Mouse (Mus musculus) adrenal gland, postnatal 4 days (tissue): Measurements from ENCODE around the gene Ddx42. TPM values are rescaled to one million over a fixed set of nuclear protein-coding genes. Genes with fewer than 3 reads are reported as not detected.
"Not testable (repeated sequence)": the region's sequence is repeated elsewhere in the genome, so short reads cannot be mapped to it uniquely, and the experiment has no call there.

Source experiments
- DNase-seq, 2 experiments: peaks; one replicate each; pipeline ENCODE4 v3.0.0; 2021 to 2022; ENCODE audit warnings: low spot score in 2 of 2, mixed read lengths in 2 of 2
- total RNA-seq, 2 experiments: library from RNA; stranded (reverse); gene quantifications; 2 replicates each; pipeline ENCODE4 v1.2.3; 2021

Ddx42 gene
- total RNA-seq, 2 experiments from 2014 or later = 74.4 to 76.2 TPM

DNA sequence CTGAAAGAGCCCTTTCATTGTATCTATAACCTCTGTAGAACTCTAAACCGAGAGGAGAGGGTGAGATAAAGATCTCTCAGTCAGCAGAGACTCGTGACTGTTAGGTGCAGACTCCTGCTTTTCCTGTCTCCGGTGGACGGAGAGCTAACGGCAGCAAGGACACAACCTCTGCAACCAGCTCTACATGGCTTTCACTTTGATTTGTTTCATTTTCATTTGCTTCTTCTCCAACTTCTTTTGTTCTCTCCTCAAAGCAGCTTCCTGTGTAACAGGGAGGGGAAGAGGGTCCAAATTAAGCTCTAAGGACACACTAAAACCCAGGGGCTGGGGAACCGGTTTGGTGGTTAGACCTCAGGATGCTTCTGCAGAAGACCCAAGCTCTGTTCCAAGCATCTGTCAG is 16.0 kb upstream of the Ddx42 start:
- DNase-seq = no peak

- DNase-seq = no peak
Measured at GRCm38 (mm10) chr11:106201337-106202122, 15.2 kb upstream of the Ddx42 start.

GRCm38 (mm10) chr11:106202123-106202465 is 14.6 kb upstream of the Ddx42 start, which contains the start of gene Strada:
Gene Strada (minus strand): TSS chr11:106202168.
- no peak for DNase-seq

- no peak for DNase-seq
Measured at GRCm38 (mm10) chr11:106212771-106213170, 4.0 kb upstream of the Ddx42 start.

DNA sequence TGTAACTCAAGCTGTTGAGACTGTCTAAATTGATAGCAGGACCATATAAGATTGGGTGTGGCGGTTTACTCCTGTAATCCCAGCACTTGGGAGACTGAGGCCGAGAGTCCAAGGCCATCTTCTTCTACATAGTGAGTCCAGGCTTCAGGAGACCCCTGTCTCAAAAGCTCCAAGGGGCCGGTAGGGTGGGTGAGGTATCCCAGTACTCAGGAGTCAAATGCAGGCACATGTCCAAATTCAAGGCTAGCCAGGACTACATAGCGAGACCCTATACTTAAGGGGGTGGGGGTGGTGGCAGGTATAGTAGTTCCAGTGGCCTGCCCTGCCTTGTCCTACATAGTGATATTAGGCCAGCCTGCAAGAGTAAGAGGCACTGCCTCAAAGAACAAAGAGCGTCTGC is 1.9 kb upstream of the Ddx42 start:
- no peak for DNase-seq

- DNase-seq = no peak
Measured at GRCm38 (mm10) chr11:106215450-106215859, 1.3 kb upstream of the Ddx42 start.

DNA sequence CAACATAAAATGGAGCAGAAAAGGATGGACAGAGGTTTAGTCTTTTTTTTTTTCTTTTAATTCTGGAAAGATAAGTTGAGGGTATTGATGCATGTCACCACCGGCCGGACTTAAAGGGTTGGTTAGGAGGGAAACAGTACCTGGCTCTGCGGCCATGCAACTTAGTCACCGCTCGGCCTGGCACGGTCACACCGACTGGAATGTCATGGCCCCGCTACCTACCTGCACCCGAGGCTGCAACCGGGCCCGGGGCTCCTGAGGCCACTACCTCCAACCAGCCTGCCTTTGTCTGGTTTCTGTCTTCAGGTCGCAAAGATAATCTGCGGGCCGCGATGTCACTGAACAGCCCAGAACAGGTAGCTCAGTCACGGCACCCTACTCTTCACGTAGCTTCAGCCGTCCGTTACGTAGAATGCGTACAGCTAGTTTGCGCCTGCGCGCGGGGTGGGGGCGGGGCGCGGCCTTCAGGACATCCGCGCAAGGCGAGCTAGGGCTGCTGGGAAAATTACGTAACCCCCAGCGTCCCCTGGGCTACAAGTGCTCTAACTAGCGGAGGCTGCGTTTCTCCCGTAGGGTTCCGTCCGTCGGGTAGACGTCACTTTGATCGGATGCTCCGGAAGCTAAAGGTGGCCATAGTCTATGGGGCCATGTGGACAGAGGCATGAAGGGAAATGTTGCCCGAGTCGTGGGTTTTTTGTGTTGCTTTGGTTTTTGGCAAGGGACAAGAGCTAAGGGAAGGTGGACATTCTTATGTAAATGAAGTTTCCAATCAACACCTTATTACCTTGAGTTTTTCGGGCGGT is 598 bp upstream of the Ddx42 start, which contains the start of gene Ccdc47:
Gene Ccdc47 (minus strand): TSS at position 418 of the 803 bp plus-strand sequence.
- DNase-seq = peak; percentile 71 to 89

GRCm38 (mm10) chr11:106220603-106221002 is 3.9 kb downstream of the Ddx42 start:
- no peak for DNase-seq

- not testable (repeated sequence) for DNase-seq
Measured at GRCm38 (mm10) chr11:106233978-106234377, 17.3 kb downstream of the Ddx42 start.

DNA sequence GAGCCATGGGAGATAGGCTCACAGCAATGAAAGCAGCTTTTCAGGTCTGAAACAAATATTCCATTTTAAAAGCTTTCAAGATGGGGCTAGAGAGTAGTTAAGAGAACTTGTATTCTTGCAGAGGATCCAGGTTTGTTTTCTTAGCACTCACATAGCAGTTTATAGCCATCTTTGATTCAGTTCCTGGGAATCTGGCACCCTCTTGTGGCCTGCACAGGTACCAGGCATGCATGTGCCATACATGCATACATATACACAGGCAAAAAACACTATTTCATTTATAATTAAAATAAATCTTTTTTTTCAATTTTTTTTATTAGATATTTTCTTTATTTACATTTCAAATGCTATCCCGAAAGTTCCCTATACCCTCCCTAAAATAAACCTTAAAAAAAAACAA is 30.1 kb downstream of the Ddx42 start:
- DNase-seq = no peak

GRCm38 (mm10) chr11:106249326-106249725 is 32.6 kb downstream of the Ddx42 start:
- no peak for DNase-seq

DNA sequence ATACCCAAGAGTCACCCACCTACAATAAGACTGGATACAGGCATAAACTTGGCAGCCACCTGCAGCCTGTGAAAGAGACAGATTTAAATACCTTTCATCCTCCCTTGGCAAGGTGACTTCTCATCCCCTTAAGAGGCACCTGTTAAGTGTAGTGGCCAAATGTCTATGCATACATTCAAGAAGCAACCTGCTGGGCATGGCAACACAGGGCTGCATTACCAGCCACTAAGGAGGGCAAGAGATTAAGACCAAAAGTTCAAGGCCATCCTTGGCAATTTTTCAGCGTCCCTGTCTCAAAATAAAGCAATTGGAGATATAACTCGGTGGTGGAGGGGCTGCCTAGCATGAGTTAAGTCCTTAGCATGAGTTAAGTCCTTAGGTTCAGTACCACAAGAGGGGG is 38.0 kb downstream of the Ddx42 start:
- no peak for DNase-seq

GRCm38 (mm10) chr11:106255174-106255573 is 38.4 kb downstream of the Ddx42 start:
- no peak for DNase-seq

GRCm38 (mm10) chr11:106255685-106256451 is 39.1 kb downstream of the Ddx42 start, which contains the start of the genes Ftsj3 and Psmc5:
Gene Ftsj3 (minus strand): TSS chr11:106256079.
Gene Psmc5 (plus strand): TSS chr11:106256154.
- DNase-seq = peak; percentile 95 to 99

DNA sequence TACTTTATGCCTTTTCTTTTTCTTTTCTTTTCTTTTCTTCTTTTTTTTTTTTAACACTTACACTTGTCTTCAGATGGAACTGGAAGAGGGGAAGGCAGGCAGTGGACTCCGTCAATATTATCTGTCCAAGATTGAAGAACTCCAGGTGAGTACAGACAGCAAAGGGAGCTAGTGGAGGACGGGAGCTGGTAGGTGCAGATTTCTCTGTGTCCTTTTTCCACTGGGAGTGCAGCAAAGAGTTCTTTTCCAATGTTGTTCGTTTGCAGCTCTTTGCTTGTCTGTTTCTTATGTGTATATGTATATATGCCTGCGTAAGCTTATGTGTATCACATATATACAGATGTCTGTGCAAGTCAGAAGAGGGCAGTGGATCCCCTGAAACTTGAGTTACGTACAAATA is 40.0 kb downstream of the Ddx42 start:
- no peak for DNase-seq

GRCm38 (mm10) chr11:106260826-106261450 is 44.2 kb downstream of the Ddx42 start:
- DNase-seq = no peak

GRCm38 (mm10) chr11:106263963-106264362 is 47.2 kb downstream of the Ddx42 start:
- no peak for DNase-seq

DNA sequence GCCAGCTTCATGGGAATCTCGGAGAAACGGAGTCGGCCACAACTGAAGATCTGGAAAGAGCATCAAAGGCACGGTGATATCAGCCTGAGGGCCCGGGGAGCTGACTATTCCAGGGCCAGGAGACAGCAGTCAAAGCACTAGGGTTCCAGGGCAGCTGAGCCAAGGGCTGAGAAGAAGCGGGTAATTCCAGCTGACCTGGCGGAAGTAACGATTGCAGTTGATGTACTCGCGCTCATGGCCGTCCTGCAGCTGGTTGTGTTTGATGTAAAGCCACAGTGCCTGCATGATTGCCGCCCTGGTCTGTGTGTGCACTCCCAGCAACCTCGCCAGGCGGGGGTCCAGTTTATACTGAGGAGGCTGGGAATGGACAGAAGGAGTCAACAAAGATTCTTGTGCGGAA is 48.3 kb downstream of the Ddx42 start:
- DNase-seq = no peak

- no peak for DNase-seq
Measured at GRCm38 (mm10) chr11:106265570-106265969, 48.8 kb downstream of the Ddx42 start.

GRCm38 (mm10) chr11:106266431-106266830 is 49.7 kb downstream of the Ddx42 start:
- DNase-seq = no peak

- DNase-seq = no peak
Measured at GRCm38 (mm10) chr11:106267311-106267852, 50.7 kb downstream of the Ddx42 start.
